Comparison of ENCODE assay signal across 14 mouse cellular contexts in genomic region chr4:118221261-118221660, GRCm38 (mm10). TPM values are rescaled to one million over a fixed set of nuclear protein-coding genes. Genes with fewer than 3 reads are reported as not detected.
DNase-seq lines count a peak whose midpoint lies in the region; ATAC-seq and TF ChIP-seq lines count a peak whose summit lies in the region.
"Had no signal": no experiment of that assay in that cellular context is flagged by ENCODE, and none has a peak within 500 bp of the region (broad histone marks: within the 10 kb centered on the region; RNA-seq: fewer than 3 reads in every experiment).

No protein-coding gene starts in this region.

- H3K79me2 ChIP-seq in CH12.LX (replicated peaks; ENCODE audit: control insufficient read depth, extremely low read depth, insufficient read depth, poor library complexity, severe bottlenecking), result no peaks in the 10 kb centered on the region

- TF ChIP-seq EP300 in CH12.LX (IDR thresholded peaks at IDR 0.05; ENCODE audit: low read length), result no peak

- TF ChIP-seq CTCF in CH12.LX (conservative IDR thresholded peaks at IDR 0.05 in 1 of 2, IDR thresholded peaks at IDR 0.05 in 1 of 2; ENCODE audit: low read depth in 2 of 2, low read length in 2 of 2), result peak in 1 of 2 experiments; percentile 37; a peak in 2 of 4 replicates

- dilution Hi-C loops in CH12.LX (cut with MboI; ENCODE audit: extremely low pct_ligation_motif_present, extremely low pct_unique_long_range_greater_than_20kb, low sequenced_read_pairs), result no loop called here

- peaks cover 4 to 8% of the 10 kb centered on the region in 2 experiments; a peak in 1 of 4 replicates for H3K4me1 ChIP-seq in CH12.LX (ENCODE audit: control insufficient read depth in 1 of 2, insufficient read depth in 2 of 2)
- H3K4me1 ChIP-seq in liver, embryonic 11.5 days (replicated peaks; ENCODE audit: control insufficient read depth, insufficient read depth, low read length), result no peaks in the 10 kb centered on the region
- no peaks in the 10 kb centered on the region for H3K4me1 ChIP-seq in heart, embryonic 11.5 days (ENCODE audit: control insufficient read depth, insufficient read depth, low read length)
- H3K4me1 ChIP-seq: neural tube, embryonic 12.5 days had no signal

- peaks cover 77% of the 10 kb centered on the region for H3K27me3 ChIP-seq in CH12.LX (replicated peaks)
- no peaks in the 10 kb centered on the region for H3K27me3 ChIP-seq in liver, embryonic 11.5 days (replicated peaks; ENCODE audit: control insufficient read depth, insufficient read depth, low read length)
- H3K27me3 ChIP-seq in heart, embryonic 11.5 days (ENCODE audit: control insufficient read depth, insufficient read depth, low read length), result no peaks in the 10 kb centered on the region
- H3K27me3 ChIP-seq: neural tube, embryonic 12.5 days had no signal

- peak; percentile 73 for ATAC-seq in liver, embryonic 11.5 days (replicated peaks; ENCODE audit: low FRiP score)
- ATAC-seq in heart, embryonic 11.5 days (replicated peaks; ENCODE audit: insufficient number of reproducible peaks, low FRiP score, low TSS enrichment), result no peak
- ATAC-seq: forebrain, embryonic 16.5 days; hindbrain, postnatal 0 days had no signal

- no peak; the same call in none of the 2 replicates for TF ChIP-seq RAD21 in CH12.LX (IDR thresholded peaks at IDR 0.05; ENCODE audit: low read depth, low read length)

- no peak overlapping the region for H3K27ac ChIP-seq in CH12.LX (ENCODE audit: insufficient read depth, low read depth)
- H3K27ac ChIP-seq in liver, embryonic 11.5 days (ENCODE audit: low read depth, low read length), result no peak overlapping the region
- no peak overlapping the region for H3K27ac ChIP-seq in heart, embryonic 11.5 days (ENCODE audit: low read depth, low read length)
- H3K27ac ChIP-seq: hindbrain, postnatal 0 days; layer of hippocampus, adult 2 months; neural tube, embryonic 12.5 days had no signal

- in situ Hi-C loops in CH12.LX (cut with MboI; ENCODE audit: low pct_ligation_motif_present, low pct_unique_long_range_greater_than_20kb, low sequenced_read_pairs), result loop anchor here (10.0 kb wide), 1 partner anchor 344 kb away; no protein-coding TSS in a partner anchor

- TF ChIP-seq POLR2A in CH12.LX (IDR thresholded peaks at IDR 0.05; ENCODE audit: low read depth, low read length), result no peak

- no peak overlapping the region for H3K4me2 ChIP-seq in CH12.LX (ENCODE audit: insufficient read depth, low read depth, poor library complexity, severe bottlenecking)
- no peak overlapping the region for H3K4me2 ChIP-seq in liver, embryonic 11.5 days
- no peak overlapping the region for H3K4me2 ChIP-seq in heart, embryonic 11.5 days
- H3K4me2 ChIP-seq: neural tube, embryonic 12.5 days had no signal

- DNase-seq in 416B (ENCODE audit: low read depth) (peak; percentile 68), CH12.LX (ENCODE audit: extremely low read depth) (no peak)
- peak; percentile 16 for DNase-seq in c-Kit-positive CD71-positive TER-119-positive erythroid progenitor cells, embryonic 14.5 days (ENCODE audit: low spot score)
- DNase-seq in liver, embryonic 11.5 days (ENCODE audit: low spot score), result no peak
- DNase-seq in T-cell, adult 2 months (ENCODE audit: low spot score), result no peak
- no peak for DNase-seq in layer of hippocampus, adult 9-11 months
- DNase-seq: cerebellum, adult 11-12 months; gastrocnemius, postnatal 10 days; heart, postnatal 14 days had no signal

- H3K9me3 ChIP-seq in CH12.LX (replicated peaks; ENCODE audit: low read length), result no peaks in the 10 kb centered on the region
- H3K9me3 ChIP-seq in liver, embryonic 11.5 days (ENCODE audit: control insufficient read depth, low read length), result no peaks in the 10 kb centered on the region
- H3K9me3 ChIP-seq in heart, embryonic 11.5 days (replicated peaks; ENCODE audit: control insufficient read depth, low read length), result no peaks in the 10 kb centered on the region
- H3K9me3 ChIP-seq: neural tube, embryonic 12.5 days had no signal

- no peak overlapping the region for H3K4me3 ChIP-seq in CH12.LX (replicated peaks in 1 of 3; ENCODE audit: low read depth in 2 of 3, low read length in 2 of 3, poor library complexity in 1 of 3)
- no peak overlapping the region for H3K4me3 ChIP-seq in liver, embryonic 11.5 days (ENCODE audit: low read depth, low read length)
- no peak overlapping the region for H3K4me3 ChIP-seq in heart, embryonic 11.5 days (ENCODE audit: low read depth, low read length)
- H3K4me3 ChIP-seq: layer of hippocampus, adult 2 months; neural tube, embryonic 12.5 days had no signal

- H3K36me3 ChIP-seq in CH12.LX (replicated peaks in 1 of 2; ENCODE audit: control insufficient read depth in 1 of 2, insufficient read depth in 1 of 2, low read length in 1 of 2), result no peaks in the 10 kb centered on the region
- H3K36me3 ChIP-seq in liver, embryonic 11.5 days (ENCODE audit: control insufficient read depth, insufficient read depth, low read length), result peaks cover 25% of the 10 kb centered on the region
- peaks cover 48% of the 10 kb centered on the region for H3K36me3 ChIP-seq in heart, embryonic 11.5 days (ENCODE audit: control insufficient read depth, insufficient read depth, low read length)

- 60% methylated on average over 7 of the region's 7 CpGs for WGBS in liver, embryonic 11.5 days
- 78% methylated on average over 7 of the region's 7 CpGs for WGBS in heart, embryonic 11.5 days (ENCODE audit: insufficient replicate concordance)

- H3K9ac ChIP-seq in CH12.LX (ENCODE audit: insufficient read depth, low read depth), result no peak overlapping the region
- no peak overlapping the region for H3K9ac ChIP-seq in liver, embryonic 11.5 days (ENCODE audit: low read depth, low read length)
- H3K9ac ChIP-seq in heart, embryonic 11.5 days (ENCODE audit: low read depth, low read length), result no peak overlapping the region
- H3K9ac ChIP-seq: neural tube, embryonic 12.5 days had no signal

TF ChIP-seq in CH12.LX, 34 proteins besides CTCF, POLR2A, EP300 and RAD21:
- TF ChIP-seq ELF1 (IDR thresholded peaks at IDR 0.05; ENCODE audit: low read depth, low read length) (no peak), SMC3 (IDR thresholded peaks at IDR 0.05; ENCODE audit: low read depth, low read length) (peak; percentile 15; the same call in 1 of the 2 replicates), JUN (IDR thresholded peaks at IDR 0.05; ENCODE audit: insufficient read depth, low read depth, low read length) (no peak)

RNA-seq across cellular contexts. Expression of gene Kdm4a, which starts 41.4 kb away (rescaled TPM):
- total RNA-seq in CH12.LX (2012; rRNA removed) (38.4 and 58.8 TPM in 2 replicates), CH12.LX (2014; rRNA removed) (36.9 TPM in 2 replicates)
- 43.2 and 43.6 TPM in 2 replicates for polyA plus RNA-seq in CH12.LX (2012; ENCODE audit: insufficient read length, low read depth)
- 22.8 and 23.6 TPM in 2 replicates for polyA plus RNA-seq in liver, embryonic 11.5 days (2014; fragmentation: Nextera tagmentation; extraction: Ambion mirVana)
- 30.7 and 30.8 TPM in 2 replicates for polyA plus RNA-seq in heart, embryonic 11.5 days (2014; fragmentation: Nextera tagmentation; extraction: Ambion mirVana)

Comparison
In these comparisons a context has a peak if more than half of its experiments do, and no peak if none do; other contexts are left out.
1. DNase-seq: peak in 416B (single experiment) and c-Kit-positive CD71-positive TER-119-positive erythroid progenitor cells, embryonic 14.5 days (single experiment); none in CH12.LX (single experiment), liver, embryonic 11.5 days (single experiment), T-cell, adult 2 months (single experiment) and layer of hippocampus, adult 9-11 months (single experiment).